Mouse (Mus musculus) A20 (cell line): ENCODE results near the gene Zfp963.
"Not testable (repeated sequence)": the region's sequence is repeated elsewhere in the genome, so short reads cannot be mapped to it uniquely, and the experiment has no call there.

Source experiments
- DNase-seq: peaks from one replicate; pipeline ENCODE4 v3.0.0-alpha.2; 2011; ENCODE audit warnings: low read depth, low spot score

The Zfp963 gene

GRCm38 (mm10) chr8:69740763-69741162 lies 9.0 kb downstream of the Zfp963 start:
- no peak for DNase-seq

GRCm38 (mm10) chr8:69735495-69735894 lies 14.3 kb downstream of the Zfp963 start:
- DNase-seq = no peak

- DNase-seq = no peak
Observed at GRCm38 (mm10) chr8:69717232-69717580, 32.6 kb downstream of the Zfp963 start.

- peak; percentile 97 for DNase-seq
Observed at GRCm38 (mm10) chr8:69716403-69717231, 33.2 kb downstream of the Zfp963 start.

- no peak for DNase-seq
Observed at GRCm38 (mm10) chr8:69715366-69715765, 34.4 kb downstream of the Zfp963 start.

- no peak for DNase-seq
Observed at GRCm38 (mm10) chr8:69713516-69713915, 36.3 kb downstream of the Zfp963 start.

- not testable (repeated sequence) for DNase-seq
Observed at GRCm38 (mm10) chr8:69710624-69711023, 39.1 kb downstream of the Zfp963 start, which contains the start of gene Zfp869. Zfp869 (minus strand) TSS chr8:69710724.

- DNase-seq = no peak
Observed at GRCm38 (mm10) chr8:69701810-69702209, 48.0 kb downstream of the Zfp963 start.
